Mouse (Mus musculus) brain, embryonic 14.5 days (tissue): ENCODE results near the gene Samd8. TPM values are rescaled to one million over a fixed set of nuclear protein-coding genes. Genes with fewer than 3 reads are reported as not detected.

ENCODE experiments used
- DNase-seq: peaks from one replicate; pipeline ENCODE4 v3.0.0-alpha.2; 2011; ENCODE audit warnings: low read depth
- CTCF ChIP-seq: fragments of 200-500 bp; IDR thresholded peaks from 2 replicates; pipeline ENCODE4 v1.5.1; 2012; ENCODE audit warnings: inconsistent platforms, mild to moderate bottlenecking, moderate library complexity, borderline replicate concordance; ENCODE audit not compliant: insufficient read depth, insufficient read length; ENCODE audit errors: extremely low read depth
- POLR2A ChIP-seq: fragments of 200-500 bp; IDR thresholded peaks from 2 replicates; pipeline ENCODE4 v1.6.1; 2012; ENCODE audit warnings: mild to moderate bottlenecking, inconsistent platforms, borderline replicate concordance; ENCODE audit not compliant: poor library complexity, insufficient read depth, insufficient read length, severe bottlenecking; ENCODE audit errors: extremely low read depth
- polyA plus RNA-seq: library from polyadenylated mRNA; depleted of rRNA; stranded (reverse); fragments of >200 nt; gene quantifications from 2 replicates; pipeline ENCODE4 v1.2.3, GENCODE M21; 2012

The Samd8 gene
- polyA plus RNA-seq, 1 experiment: 30.1 TPM

- peak; percentile 36 for DNase-seq
- TF ChIP-seq CTCF: no peak
- no peak for TF ChIP-seq POLR2A
Measured at GRCm38 (mm10) chr14:21772506-21773281, 22.4 kb downstream of the Samd8 start.

GRCm38 (mm10) chr14:21773946-21774345, 23.6 kb downstream of the Samd8 start:
- DNase-seq: no peak
- no peak for TF ChIP-seq CTCF
- TF ChIP-seq POLR2A: no peak

- TF ChIP-seq POLR2A: no peak
- TF ChIP-seq CTCF: no peak
- no peak for DNase-seq
Measured at GRCm38 (mm10) chr14:21776201-21776600, 25.9 kb downstream of the Samd8 start.

- peak; percentile 72 for DNase-seq
- no peak for TF ChIP-seq CTCF
- no peak for TF ChIP-seq POLR2A
Measured at GRCm38 (mm10) chr14:21786500-21786899, 36.2 kb downstream of the Samd8 start.

- no peak for TF ChIP-seq CTCF
- no peak for TF ChIP-seq POLR2A
- no peak for DNase-seq
Measured at GRCm38 (mm10) chr14:21787374-21787773, 37.0 kb downstream of the Samd8 start.

- no peak for TF ChIP-seq POLR2A
- DNase-seq: no peak
Measured at GRCm38 (mm10) chr14:21788121-21788520, 37.8 kb downstream of the Samd8 start.

- DNase-seq: no peak
- TF ChIP-seq POLR2A (no peak), CTCF (no peak)
Measured at GRCm38 (mm10) chr14:21790585-21791251, 40.4 kb downstream of the Samd8 start.

GRCm38 (mm10) chr14:21791722-21792121, 41.4 kb downstream of the Samd8 start:
- TF ChIP-seq POLR2A: no peak
- TF ChIP-seq CTCF: no peak
- no peak for DNase-seq

- DNase-seq: no peak
- TF ChIP-seq POLR2A (no peak), CTCF (no peak)
Measured at GRCm38 (mm10) chr14:21792250-21792649, 41.9 kb downstream of the Samd8 start.

GRCm38 (mm10) chr14:21800641-21801040, 50.3 kb downstream of the Samd8 start:
- DNase-seq: no peak
- TF ChIP-seq CTCF (no peak), POLR2A (no peak)

GRCm38 (mm10) chr14:21801624-21802023, 51.3 kb downstream of the Samd8 start:
- no peak for TF ChIP-seq CTCF
- no peak for TF ChIP-seq POLR2A
- no peak for DNase-seq

GRCm38 (mm10) chr14:21802543-21803206, 52.3 kb downstream of the Samd8 start:
- no peak for TF ChIP-seq CTCF
- no peak for TF ChIP-seq POLR2A
- no peak for DNase-seq

GRCm38 (mm10) chr14:21806203-21806602, 55.9 kb downstream of the Samd8 start:
- no peak for TF ChIP-seq POLR2A
- no peak for TF ChIP-seq CTCF
- DNase-seq: no peak
